Mouse (Mus musculus): ENCODE data around the gene Gaa. TPM values are rescaled to one million over a fixed set of nuclear protein-coding genes. Genes with fewer than 3 reads are reported as not detected.
"Not testable (repeated sequence)": the region's sequence is repeated elsewhere in the genome, so short reads cannot be mapped to it uniquely, and the experiment has no call there.

Gene Gaa
- polyA plus RNA-seq, 1 experiment: 32.2 TPM

- Histone ChIP-seq H3K79me3 (ENCODE audit: low read depth) (no peaks in the 10 kb centered on the region), H3K4me3 (ENCODE audit: insufficient read depth, poor library complexity, severe bottlenecking) (no peak overlapping the region), H3ac (ENCODE audit: control insufficient read depth, insufficient read length, low read depth) (no peak overlapping the region), H3K79me2 (ENCODE audit: control insufficient read depth, insufficient read depth) (no peaks in the 10 kb centered on the region), H3K27me3 (ENCODE audit: control insufficient read depth, insufficient read depth, insufficient read length) (peaks cover 15% of the 10 kb centered on the region), H3K36me3 (ENCODE audit: control insufficient read depth, insufficient read depth) (no peaks in the 10 kb centered on the region)
- TF ChIP-seq FOSL1 (IDR thresholded peaks at IDR 0.05; ENCODE audit: insufficient read depth, low read length, poor library complexity, severe bottlenecking) (no peak), MYOD1 (IDR thresholded peaks at IDR 0.05; ENCODE audit: control insufficient read depth, insufficient read length, low read depth) (no peak), MYOG (IDR thresholded peaks at IDR 0.05; ENCODE audit: control insufficient read depth, extremely low read depth, insufficient read length) (no peak), USF1 (IDR thresholded peaks at IDR 0.05; ENCODE audit: low read depth) (no peak), CEBPB (IDR thresholded peaks at IDR 0.05; ENCODE audit: low read depth) (no peak), MAX (IDR thresholded peaks at IDR 0.05) (no peak), CTCF (IDR thresholded peaks at IDR 0.05; ENCODE audit: control insufficient read depth, insufficient read depth, insufficient read length) (no peak)
Observed at GRCm38 (mm10) chr11:119236354-119236753, 31.3 kb upstream of the Gaa start.

- TF ChIP-seq CEBPB (IDR thresholded peaks at IDR 0.05; ENCODE audit: low read depth) (no peak), CTCF (IDR thresholded peaks at IDR 0.05; ENCODE audit: control insufficient read depth, insufficient read depth, insufficient read length) (no peak), MYOD1 (IDR thresholded peaks at IDR 0.05; ENCODE audit: control insufficient read depth, insufficient read length, low read depth) (no peak), MAX (IDR thresholded peaks at IDR 0.05) (no peak), MYOG (IDR thresholded peaks at IDR 0.05; ENCODE audit: control insufficient read depth, extremely low read depth, insufficient read length) (no peak)
- Histone ChIP-seq H3K4me3 (ENCODE audit: insufficient read depth, poor library complexity, severe bottlenecking) (no peak overlapping the region), H3K79me2 (ENCODE audit: control insufficient read depth, insufficient read depth) (no peaks in the 10 kb centered on the region), H3K27me3 (ENCODE audit: control insufficient read depth, insufficient read depth, insufficient read length) (peaks cover 14% of the 10 kb centered on the region), H3ac (ENCODE audit: control insufficient read depth, insufficient read length, low read depth) (no peak overlapping the region), H3K79me3 (ENCODE audit: low read depth) (no peaks in the 10 kb centered on the region), H3K36me3 (ENCODE audit: control insufficient read depth, insufficient read depth) (no peaks in the 10 kb centered on the region)
Observed at GRCm38 (mm10) chr11:119237007-119237406, 30.7 kb upstream of the Gaa start.

- no peak for TF ChIP-seq CEBPB (IDR thresholded peaks at IDR 0.05; ENCODE audit: low read depth)
- TF ChIP-seq USF1 (IDR thresholded peaks at IDR 0.05; ENCODE audit: low read depth): no peak
- TF ChIP-seq FOSL1 (IDR thresholded peaks at IDR 0.05; ENCODE audit: insufficient read depth, low read length, poor library complexity, severe bottlenecking): no peak
- TF ChIP-seq MYOD1 (IDR thresholded peaks at IDR 0.05; ENCODE audit: control insufficient read depth, insufficient read length, low read depth): no peak
- TF ChIP-seq MYOG (IDR thresholded peaks at IDR 0.05; ENCODE audit: control insufficient read depth, extremely low read depth, insufficient read length): no peak
- no peak for TF ChIP-seq MAX (IDR thresholded peaks at IDR 0.05)
- TF ChIP-seq CTCF (IDR thresholded peaks at IDR 0.05; ENCODE audit: control insufficient read depth, insufficient read depth, insufficient read length): no peak
- Histone ChIP-seq H3K27me3 (ENCODE audit: control insufficient read depth, insufficient read depth, insufficient read length) (peaks cover 13% of the 10 kb centered on the region), H3K79me2 (ENCODE audit: control insufficient read depth, insufficient read depth) (no peaks in the 10 kb centered on the region), H3K79me3 (ENCODE audit: low read depth) (no peaks in the 10 kb centered on the region), H3ac (ENCODE audit: control insufficient read depth, insufficient read length, low read depth) (no peak overlapping the region), H3K36me3 (ENCODE audit: control insufficient read depth, insufficient read depth) (no peaks in the 10 kb centered on the region), H3K4me3 (ENCODE audit: insufficient read depth, poor library complexity, severe bottlenecking) (no peak overlapping the region)
Observed at GRCm38 (mm10) chr11:119237568-119238304, 30.0 kb upstream of the Gaa start.

GRCm38 (mm10) chr11:119238305-119238721 lies 29.4 kb upstream of the Gaa start:
- H3K27me3 ChIP-seq (ENCODE audit: control insufficient read depth, insufficient read depth, insufficient read length): peaks cover 13% of the 10 kb centered on the region
- no peaks in the 10 kb centered on the region for H3K79me2 ChIP-seq (ENCODE audit: control insufficient read depth, insufficient read depth)
- no peak overlapping the region for H3ac ChIP-seq (ENCODE audit: control insufficient read depth, insufficient read length, low read depth)
- no peaks in the 10 kb centered on the region for H3K79me3 ChIP-seq (ENCODE audit: low read depth)
- no peak overlapping the region for H3K4me3 ChIP-seq (ENCODE audit: insufficient read depth, poor library complexity, severe bottlenecking)
- TF ChIP-seq FOSL1 (IDR thresholded peaks at IDR 0.05; ENCODE audit: insufficient read depth, low read length, poor library complexity, severe bottlenecking) (no peak), MYOG (IDR thresholded peaks at IDR 0.05; ENCODE audit: control insufficient read depth, extremely low read depth, insufficient read length) (no peak), MAX (IDR thresholded peaks at IDR 0.05) (no peak), CTCF (IDR thresholded peaks at IDR 0.05; ENCODE audit: control insufficient read depth, insufficient read depth, insufficient read length) (no peak), MYOD1 (IDR thresholded peaks at IDR 0.05; ENCODE audit: control insufficient read depth, insufficient read length, low read depth) (no peak), USF1 (IDR thresholded peaks at IDR 0.05; ENCODE audit: low read depth) (no peak), CEBPB (IDR thresholded peaks at IDR 0.05; ENCODE audit: low read depth) (no peak)
- no peaks in the 10 kb centered on the region for H3K36me3 ChIP-seq (ENCODE audit: control insufficient read depth, insufficient read depth)

GRCm38 (mm10) chr11:119239480-119239879 lies 28.2 kb upstream of the Gaa start:
- H3K4me3 ChIP-seq (ENCODE audit: insufficient read depth, poor library complexity, severe bottlenecking): no peak overlapping the region
- H3K27me3 ChIP-seq (ENCODE audit: control insufficient read depth, insufficient read depth, insufficient read length): peaks cover 16% of the 10 kb centered on the region
- H3K36me3 ChIP-seq (ENCODE audit: control insufficient read depth, insufficient read depth): no peaks in the 10 kb centered on the region
- H3K79me2 ChIP-seq (ENCODE audit: control insufficient read depth, insufficient read depth): no peaks in the 10 kb centered on the region
- TF ChIP-seq FOSL1 (IDR thresholded peaks at IDR 0.05; ENCODE audit: insufficient read depth, low read length, poor library complexity, severe bottlenecking) (no peak), CEBPB (IDR thresholded peaks at IDR 0.05; ENCODE audit: low read depth) (no peak), MYOG (IDR thresholded peaks at IDR 0.05; ENCODE audit: control insufficient read depth, extremely low read depth, insufficient read length) (no peak), MAX (IDR thresholded peaks at IDR 0.05) (no peak), USF1 (IDR thresholded peaks at IDR 0.05; ENCODE audit: low read depth) (no peak), CTCF (IDR thresholded peaks at IDR 0.05; ENCODE audit: control insufficient read depth, insufficient read depth, insufficient read length) (no peak), MYOD1 (IDR thresholded peaks at IDR 0.05; ENCODE audit: control insufficient read depth, insufficient read length, low read depth) (no peak)
- no peak overlapping the region for H3ac ChIP-seq (ENCODE audit: control insufficient read depth, insufficient read length, low read depth)
- H3K79me3 ChIP-seq (ENCODE audit: low read depth): no peaks in the 10 kb centered on the region

- H3K4me3 ChIP-seq (ENCODE audit: insufficient read depth, poor library complexity, severe bottlenecking); H3K79me3 ChIP-seq (ENCODE audit: low read depth); H3K79me2 ChIP-seq (ENCODE audit: control insufficient read depth, insufficient read depth); H3K36me3 ChIP-seq (ENCODE audit: control insufficient read depth, insufficient read depth); H3ac ChIP-seq (ENCODE audit: control insufficient read depth, insufficient read length, low read depth): not testable (repeated sequence)
- peaks cover 19% of the 10 kb centered on the region for H3K27me3 ChIP-seq (ENCODE audit: control insufficient read depth, insufficient read depth, insufficient read length)
Observed at GRCm38 (mm10) chr11:119245543-119245942, 22.1 kb upstream of the Gaa start.
